Mouse (Mus musculus) ES-E14 (cell line): Measurements from ENCODE around the gene Timm17a. TPM values are rescaled to one million over a fixed set of nuclear protein-coding genes. Genes with fewer than 3 reads are reported as not detected.

ENCODE experiments used
- DNase-seq: peaks from one replicate; pipeline ENCODE4 v3.0.0-alpha.2; 2013; ENCODE audit warnings: low read depth, low spot score
- H3K27ac ChIP-seq: 2 replicates; pipeline ENCODE4 v1.5.1; 2012; ENCODE audit warnings: low read depth, mild to moderate bottlenecking, low read length, moderate library complexity, mixed read lengths; ENCODE audit not compliant: poor library complexity, insufficient read depth, severe bottlenecking
- H3K36me3 ChIP-seq: 2 replicates; pipeline ENCODE4 v1.6.1; 2012; ENCODE audit warnings: mild to moderate bottlenecking, low read length, moderate library complexity, mixed read lengths; ENCODE audit not compliant: control insufficient read depth, poor library complexity, insufficient read depth, severe bottlenecking
- H3K4me1 ChIP-seq, 2 experiments: fragments of 150-350 bp in 1 of 2; sonication (generic) in 1 of 2; 2 replicates each; pipeline ENCODE4 v1.6.1; 2012; ENCODE audit warnings: low read length in 2 of 2, mild to moderate bottlenecking in 1 of 2, mixed read lengths in 1 of 2; ENCODE audit not compliant: control insufficient read depth in 2 of 2, insufficient read depth in 2 of 2, poor library complexity in 1 of 2
- H3K4me3 ChIP-seq, 2 experiments: fragments of 150-350 bp in 1 of 2; sonication (generic) in 1 of 2; 2 replicates each; pipeline ENCODE4 v1.5.1; 2012; ENCODE audit warnings: low read length in 2 of 2, low read depth in 1 of 2, mild to moderate bottlenecking in 1 of 2, mixed read lengths in 1 of 2; ENCODE audit not compliant: insufficient read depth in 1 of 2, poor library complexity in 1 of 2, severe bottlenecking in 1 of 2
- H3K9ac ChIP-seq: 2 replicates; pipeline ENCODE4 v1.6.1; 2012; ENCODE audit warnings: low read depth, mild to moderate bottlenecking, low read length, mixed read lengths; ENCODE audit not compliant: poor library complexity, insufficient read depth, severe bottlenecking
- H3K9me3 ChIP-seq: fragments of 150-350 bp; sonication (generic); 2 replicates; pipeline ENCODE4 v1.6.1; 2012; ENCODE audit warnings: low read depth, mild to moderate bottlenecking, low read length; ENCODE audit not compliant: control insufficient read depth, insufficient read depth
- CHD2 ChIP-seq: IDR thresholded peaks from 2 replicates; pipeline ENCODE4 v1.6.1; 2014; ENCODE audit warnings: mild to moderate bottlenecking, low read depth, low read length, inconsistent platforms
- HCFC1 ChIP-seq: IDR thresholded peaks from 2 replicates; pipeline ENCODE4 v1.6.1; 2012; ENCODE audit warnings: low read length, inconsistent platforms, borderline replicate concordance; ENCODE audit not compliant: insufficient read depth
- MAFK ChIP-seq: IDR thresholded peaks from 2 replicates; pipeline ENCODE4 v1.6.1; 2014; ENCODE audit warnings: mild to moderate bottlenecking, low read depth, low read length, inconsistent platforms; ENCODE audit not compliant: insufficient read depth
- ZC3H11A ChIP-seq: IDR thresholded peaks from 2 replicates; pipeline ENCODE4 v1.6.1; 2012; ENCODE audit warnings: low read depth, mild to moderate bottlenecking, inconsistent platforms, low read length, borderline replicate concordance
- ZNF384 ChIP-seq: IDR thresholded peaks from 2 replicates; pipeline ENCODE4 v1.6.1; 2012; ENCODE audit warnings: low read depth, low read length, inconsistent platforms
- in situ Hi-C, 2 experiments: fragments of 600-800 bp; cut with MboI; formaldehyde crosslinking; loops; one replicate each; pipeline ENCODE4 v1.15.1; 2025; ENCODE audit warnings: low sequenced_read_pairs in 2 of 2, inconsistent platforms in 1 of 2; ENCODE audit not compliant: unreplicated experiment in 2 of 2
- total RNA-seq: library from RNA; depleted of rRNA; stranded (reverse); fragments of 300-350 nt; gene quantifications from 2 replicates; pipeline ENCODE4 v1.2.3, GENCODE M21; 2012

Gene Timm17a
- total RNA-seq, 1 experiment: 187 TPM

- TF ChIP-seq MAFK (no peak), ZC3H11A (no peak), HCFC1 (no peak), ZNF384 (no peak), CHD2 (no peak)
- no peak overlapping the region for H3K4me3 ChIP-seq
- no peak overlapping the region for H3K9ac ChIP-seq
- no peak for DNase-seq
- in situ Hi-C loops: no loop called here
- H3K27ac ChIP-seq: no peak overlapping the region
- no peaks in the 10 kb centered on the region for H3K36me3 ChIP-seq
- H3K9me3 ChIP-seq: no peaks in the 10 kb centered on the region
- H3K4me1 ChIP-seq: peaks cover 0 to 2% of the 10 kb centered on the region in 2 experiments; a peak in 1 of 4 replicates
Measured at GRCm38 (mm10) chr1:135330578-135330977, 17.0 kb upstream of the Timm17a start.

GRCm38 (mm10) chr1:135328368-135328767 lies 14.8 kb upstream of the Timm17a start:
- no peak overlapping the region for H3K9ac ChIP-seq
- H3K9me3 ChIP-seq: no peaks in the 10 kb centered on the region
- in situ Hi-C loops: no loop called here
- H3K27ac ChIP-seq: no peak overlapping the region
- DNase-seq: no peak
- no peak for TF ChIP-seq HCFC1
- TF ChIP-seq CHD2: no peak
- no peak for TF ChIP-seq ZC3H11A
- peaks cover 4% of the 10 kb centered on the region in 2 experiments; a peak in 1 of 4 replicates for H3K4me1 ChIP-seq
- H3K4me3 ChIP-seq: no peak overlapping the region
- no peaks in the 10 kb centered on the region for H3K36me3 ChIP-seq

GRCm38 (mm10) chr1:135325934-135326333 lies 12.4 kb upstream of the Timm17a start:
- H3K36me3 ChIP-seq: no peaks in the 10 kb centered on the region
- in situ Hi-C loops: no loop called here
- no peak for DNase-seq
- no peak overlapping the region for H3K4me3 ChIP-seq
- H3K9me3 ChIP-seq: no peaks in the 10 kb centered on the region
- H3K27ac ChIP-seq: no peak overlapping the region
- TF ChIP-seq ZC3H11A: no peak
- no peak for TF ChIP-seq MAFK
- TF ChIP-seq HCFC1: no peak
- TF ChIP-seq ZNF384: no peak
- TF ChIP-seq CHD2: no peak
- peaks cover 4 to 6% of the 10 kb centered on the region in 2 experiments; a peak in 1 of 4 replicates for H3K4me1 ChIP-seq
- no peak overlapping the region for H3K9ac ChIP-seq

GRCm38 (mm10) chr1:135324571-135324970 lies 11.0 kb upstream of the Timm17a start, which contains the start of gene Lmod1:
Lmod1 (plus strand) TSS chr1:135324807.
- no peak within 1 kb of the TSS for H3K27ac ChIP-seq
- H3K9ac ChIP-seq: no peak within 1 kb of the TSS
- H3K9me3 ChIP-seq: no peaks in the 10 kb centered on the region
- no peaks in the 10 kb centered on the region for H3K36me3 ChIP-seq
- in situ Hi-C loops: no loop called here
- peak within 1 kb of the TSS; percentile 5 to 47; a peak in 3 of 4 replicates for H3K4me3 ChIP-seq
- peaks cover 4 to 6% of the 10 kb centered on the region in 2 experiments; a peak in 1 of 4 replicates for H3K4me1 ChIP-seq
- no peak for TF ChIP-seq MAFK
- no peak for TF ChIP-seq HCFC1
- TF ChIP-seq ZC3H11A: no peak
- no peak for TF ChIP-seq CHD2
- no peak for TF ChIP-seq ZNF384
- DNase-seq: no peak

- in situ Hi-C loops: no loop called here
- H3K9me3 ChIP-seq: no peaks in the 10 kb centered on the region
Measured at GRCm38 (mm10) chr1:135323367-135323901, 9.9 kb upstream of the Timm17a start.

More at GRCm38 (mm10) chr1:135323367-135323901, 9.9 kb upstream of the Timm17a start:
- DNase-seq: no peak
- no peaks in the 10 kb centered on the region for H3K36me3 ChIP-seq
- TF ChIP-seq ZC3H11A (no peak), ZNF384 (no peak), MAFK (no peak), HCFC1 (no peak), CHD2 (no peak)
- H3K27ac ChIP-seq: no peak overlapping the region
- H3K4me1 ChIP-seq: peaks cover 4 to 6% of the 10 kb centered on the region in 2 experiments; a peak in 1 of 4 replicates
- no peak overlapping the region for H3K4me3 ChIP-seq
- H3K9ac ChIP-seq: no peak overlapping the region
